Mouse (Mus musculus) kidney, postnatal 36 days (tissue): Measurements from ENCODE around the gene Ctsl.

Source experiments
- DNase-seq, 2 experiments: peaks; one replicate each; pipeline ENCODE4 v3.0.0; 2021 to 2022; ENCODE audit warnings: mixed read lengths in 2 of 2

Ctsl gene

GRCm38 (mm10) chr13:64370173-64370940, at the start of gene Ctsl:
Gene Ctsl (minus strand): TSS chr13:64370890.
- peak; percentile 95 to 98 for DNase-seq

DNA sequence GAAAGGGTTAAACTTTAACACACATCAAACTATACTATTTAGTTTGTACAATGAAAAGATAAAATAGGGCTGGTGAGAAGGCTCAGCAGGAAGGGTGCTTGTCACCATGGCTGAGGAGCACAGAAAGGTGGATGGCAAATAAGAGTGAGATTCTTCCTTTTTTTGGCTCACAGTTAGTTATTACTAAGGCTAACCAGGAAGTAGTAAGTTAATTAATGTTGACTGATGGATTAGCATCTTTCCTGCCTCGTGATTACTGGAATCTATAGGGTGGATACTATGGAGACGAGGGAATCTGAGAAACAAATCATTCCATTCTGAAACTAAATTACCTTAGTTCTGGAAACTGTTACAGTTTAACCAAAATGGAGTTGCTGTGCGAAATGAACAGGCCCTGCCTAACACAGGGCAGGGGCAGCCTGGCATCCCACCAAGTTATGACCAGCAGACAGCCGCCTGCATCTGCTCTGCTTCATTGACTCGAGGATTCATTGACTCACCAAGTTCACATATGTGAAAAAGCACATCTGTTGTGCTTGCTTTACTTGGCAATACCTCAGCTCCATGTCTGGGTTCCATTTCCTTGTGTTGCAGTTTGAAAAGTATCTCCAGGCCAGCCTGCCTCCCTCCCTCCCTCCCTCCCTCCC, 46.4 kb upstream of the Ctsl start:
- DNase-seq, result peak; percentile 70 to 74

DNA sequence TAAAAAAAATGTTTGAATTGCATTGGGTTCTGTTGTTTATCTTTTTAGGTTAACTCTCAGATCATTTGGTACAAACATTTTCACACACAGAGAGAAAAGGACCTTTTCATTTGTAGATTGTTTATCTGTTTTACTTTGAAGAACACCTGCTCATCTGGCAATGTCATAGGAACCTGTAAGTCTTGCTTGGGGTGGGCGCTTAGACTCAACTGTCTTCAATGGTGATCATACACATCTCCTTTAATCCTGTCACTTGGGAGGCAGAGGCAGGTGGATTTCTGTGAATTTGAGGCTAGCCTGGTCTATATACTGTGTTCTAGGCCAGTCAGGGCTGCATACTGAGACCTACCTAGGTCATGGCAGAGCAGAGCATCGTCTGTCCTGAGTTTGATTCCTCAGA, 45.0 kb upstream of the Ctsl start:
- no peak for DNase-seq

GRCm38 (mm10) chr13:64412752-64413257, 42.1 kb upstream of the Ctsl start:
- DNase-seq, result no peak

GRCm38 (mm10) chr13:64411282-64411681, 40.6 kb upstream of the Ctsl start:
- no peak for DNase-seq

DNA sequence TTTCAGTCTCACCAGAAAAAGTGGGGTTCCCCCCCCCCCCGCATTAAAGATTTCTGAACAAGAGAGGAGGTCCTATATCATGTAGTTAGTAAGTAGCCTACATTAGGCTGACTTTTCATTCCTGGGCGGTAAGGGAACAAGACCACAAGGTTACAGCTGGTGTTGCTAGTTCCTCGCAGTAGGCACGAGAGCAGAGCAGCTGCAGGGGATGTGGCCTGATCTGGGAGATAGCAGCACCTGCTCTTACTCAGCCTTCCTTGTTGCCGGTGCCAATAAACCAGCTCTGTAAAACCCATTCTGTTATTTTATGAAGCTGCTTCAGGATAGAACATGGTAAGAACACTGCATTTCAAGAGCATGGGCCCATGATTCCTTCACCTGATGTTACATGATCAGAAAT, 39.9 kb upstream of the Ctsl start:
- DNase-seq, result no peak

DNA sequence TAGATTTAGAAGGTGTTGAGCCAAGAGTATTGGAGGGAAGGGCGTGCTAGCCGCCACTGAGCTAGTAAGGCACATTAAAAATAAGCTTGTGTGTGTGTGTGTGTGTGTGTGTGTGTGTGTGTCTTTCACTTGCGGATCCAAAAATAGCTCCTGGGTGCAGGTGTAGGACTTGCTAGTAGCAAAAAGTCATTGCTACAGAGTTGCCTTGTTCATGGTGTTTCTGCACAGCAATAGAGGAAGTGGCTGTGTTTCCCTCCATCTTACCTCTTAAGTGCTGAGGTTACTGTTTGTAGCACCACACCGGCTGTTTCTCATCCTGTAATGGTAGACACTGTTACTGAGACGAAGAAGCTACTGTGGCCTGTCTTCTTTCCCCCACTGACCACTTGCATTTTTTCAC, 37.3 kb upstream of the Ctsl start:
- no peak for DNase-seq

DNA sequence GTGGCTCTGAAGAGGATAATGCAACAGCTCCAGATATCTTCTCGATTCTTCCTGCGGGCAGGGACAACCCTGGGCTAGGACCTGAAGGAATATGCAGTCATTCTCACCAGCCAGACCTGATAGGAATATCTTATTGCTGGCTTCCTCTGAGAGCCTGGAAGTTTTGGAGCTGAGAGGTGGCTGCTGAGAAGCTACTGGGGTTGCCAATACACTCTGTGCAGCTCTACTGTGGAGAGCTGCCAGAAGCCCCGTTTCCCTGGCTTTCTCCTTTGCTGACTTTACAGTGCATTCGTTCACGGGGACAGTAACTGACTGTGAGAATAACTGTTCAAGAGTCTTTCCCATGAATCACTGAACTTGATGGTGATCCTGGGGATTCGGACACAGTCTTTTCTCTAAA, 34.9 kb upstream of the Ctsl start:
- DNase-seq, result peak in 1 of 2 experiments; percentile 27

DNA sequence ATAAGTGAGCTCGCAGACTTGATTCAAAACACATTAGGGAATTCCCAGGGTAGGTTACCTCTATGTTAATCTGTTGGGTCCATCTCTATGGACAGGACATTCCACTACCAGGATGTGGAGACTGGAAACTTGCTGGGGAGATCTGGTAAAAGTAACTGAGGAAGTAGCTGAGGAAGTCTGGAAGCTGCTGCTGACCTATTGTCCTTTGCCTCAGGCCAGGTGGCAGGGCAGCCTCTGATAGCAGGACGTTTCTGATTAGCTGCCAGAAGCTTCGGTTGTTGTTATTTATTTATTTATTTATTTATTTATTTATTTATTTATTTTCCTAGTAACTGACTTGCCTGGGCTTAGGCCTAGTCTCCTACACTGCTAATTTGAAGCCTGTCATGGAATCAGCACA, 32.8 kb upstream of the Ctsl start:
- no peak for DNase-seq

- DNase-seq, result no peak
Measured at GRCm38 (mm10) chr13:64402951-64403460, 32.3 kb upstream of the Ctsl start.

- no peak for DNase-seq
Measured at GRCm38 (mm10) chr13:64402504-64402949, 31.8 kb upstream of the Ctsl start.

GRCm38 (mm10) chr13:64402006-64402405, 31.3 kb upstream of the Ctsl start:
- peak; percentile 22 to 40 for DNase-seq

DNA sequence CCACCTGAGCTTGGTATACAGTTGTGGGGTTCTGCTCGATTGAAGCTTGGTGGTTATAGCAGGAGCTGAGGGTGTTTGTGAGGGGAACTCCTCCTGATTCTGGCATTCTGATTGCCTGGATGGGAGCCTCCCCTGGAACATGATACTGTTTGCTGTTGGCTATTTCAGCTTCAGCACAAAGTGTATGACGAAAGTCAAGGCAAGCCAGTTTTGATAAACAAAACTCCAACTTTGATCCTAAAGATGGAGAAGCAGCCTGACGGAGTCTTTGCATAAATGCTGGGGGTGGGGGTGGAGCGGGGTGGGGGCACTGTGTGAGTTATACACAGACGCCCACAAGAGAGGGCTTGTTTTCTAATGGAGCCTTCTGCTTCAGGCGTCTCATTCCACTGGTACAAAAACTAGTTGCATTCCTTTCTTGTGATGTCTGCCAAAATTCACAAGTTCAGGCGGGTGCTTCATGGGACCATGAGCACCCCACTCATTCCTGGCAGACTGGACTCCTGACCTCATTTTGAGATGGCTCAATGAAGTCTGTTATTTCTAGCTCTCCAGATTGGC, 30.2 kb upstream of the Ctsl start:
- peak; percentile 68 to 89 for DNase-seq

GRCm38 (mm10) chr13:64399906-64400305, 29.2 kb upstream of the Ctsl start:
- no peak for DNase-seq

GRCm38 (mm10) chr13:64398065-64398464, 27.4 kb upstream of the Ctsl start:
- no peak for DNase-seq

GRCm38 (mm10) chr13:64396979-64397378, 26.3 kb upstream of the Ctsl start:
- DNase-seq, result no peak

DNA sequence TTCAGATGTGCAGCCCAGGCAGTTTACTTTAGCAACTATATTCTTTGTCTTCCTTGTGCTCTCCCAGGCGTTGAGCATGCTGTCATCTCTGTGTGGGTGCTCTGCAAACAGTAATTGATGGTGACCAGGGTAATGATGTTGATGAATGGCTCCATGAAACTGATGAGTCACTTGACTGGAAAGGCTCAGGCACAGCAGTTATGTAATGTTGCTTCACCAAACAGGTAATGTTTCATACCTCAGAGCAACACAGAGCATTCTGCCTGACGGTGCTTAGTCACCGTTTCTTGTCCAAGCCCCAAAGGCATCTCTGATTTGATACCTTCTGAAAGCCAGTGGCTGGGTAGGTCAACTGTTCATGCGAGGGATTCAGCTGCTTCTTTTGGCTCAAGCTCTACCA, 17.7 kb upstream of the Ctsl start:
- no peak for DNase-seq

DNA sequence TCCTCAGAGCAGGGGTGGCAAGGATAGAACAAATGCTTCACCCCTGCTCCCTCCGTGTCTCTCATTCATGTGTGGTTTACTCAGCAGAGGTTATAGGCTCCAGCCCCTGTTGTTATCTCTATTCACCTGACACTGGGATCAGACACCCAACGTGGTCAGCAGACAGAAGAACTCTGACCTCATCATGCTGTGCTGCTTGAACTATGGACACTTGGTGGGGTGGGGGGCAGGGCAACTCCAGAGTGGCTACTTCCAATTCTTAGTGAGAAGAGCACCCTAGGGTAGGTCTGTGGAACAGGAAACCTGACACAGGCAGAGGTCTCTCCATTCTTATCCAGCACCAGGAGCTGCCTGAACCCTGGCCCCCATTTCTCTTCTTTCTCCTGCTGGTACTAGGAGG, 15.4 kb upstream of the Ctsl start:
- peak; percentile 68 to 80 for DNase-seq

DNA sequence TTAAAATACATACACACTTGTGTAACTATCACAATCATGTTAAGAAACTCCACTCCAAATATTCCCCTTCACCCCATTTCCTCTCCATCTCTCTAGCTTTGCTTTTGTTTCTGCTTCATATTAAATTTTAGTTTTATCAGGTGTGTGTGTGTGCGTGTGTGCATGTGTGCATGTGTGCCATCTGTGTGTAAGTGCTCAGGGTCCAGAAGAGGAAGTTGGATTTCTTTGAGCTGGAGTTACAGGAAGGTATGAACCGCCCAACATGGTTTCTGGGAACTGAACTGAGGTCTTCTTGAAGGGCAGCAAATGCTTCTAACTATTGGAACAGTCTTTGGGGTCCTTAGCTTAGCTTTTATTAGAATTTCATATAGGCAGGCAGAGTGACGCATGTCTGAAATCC, 14.2 kb upstream of the Ctsl start:
- DNase-seq, result no peak

DNA sequence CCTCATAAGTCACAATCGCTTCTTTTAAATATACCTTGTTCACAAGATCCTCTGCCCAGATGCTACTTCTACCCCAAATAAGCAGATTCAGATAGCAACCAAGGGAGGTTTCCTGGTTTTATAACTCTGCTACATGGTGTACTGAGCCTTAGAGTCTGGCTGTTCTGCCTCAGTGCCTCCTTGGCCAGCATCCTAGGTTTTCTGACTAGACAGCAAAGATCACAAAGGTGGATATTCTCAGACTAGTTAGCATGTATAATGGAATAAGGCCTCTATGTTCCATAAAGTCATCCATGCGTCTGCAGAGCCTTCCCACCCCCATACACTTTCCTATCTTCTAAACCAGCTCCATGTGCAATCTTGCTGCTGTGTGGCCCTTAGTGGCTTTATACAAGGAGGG, 9.6 kb upstream of the Ctsl start:
- DNase-seq, result peak; percentile 80 to 85

DNA sequence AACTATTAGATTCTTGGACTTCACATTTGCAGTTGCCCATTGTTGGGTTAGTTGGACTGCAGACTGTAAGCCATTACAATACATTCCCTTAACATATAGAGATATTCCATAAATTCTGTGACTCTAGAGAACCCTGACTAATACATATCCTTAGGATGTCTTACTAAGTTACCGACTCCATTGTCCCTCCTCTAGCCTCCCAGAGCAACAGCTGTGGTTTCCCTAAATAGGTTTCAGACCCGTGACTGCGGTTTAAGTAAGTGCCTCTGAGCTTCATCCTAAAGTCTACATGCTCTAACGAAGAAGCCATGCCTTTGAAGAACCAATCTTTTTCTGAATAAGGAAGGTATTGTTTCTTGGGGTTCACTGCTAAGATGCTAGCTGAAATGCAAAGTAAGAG, 7.9 kb upstream of the Ctsl start:
- no peak for DNase-seq

DNA sequence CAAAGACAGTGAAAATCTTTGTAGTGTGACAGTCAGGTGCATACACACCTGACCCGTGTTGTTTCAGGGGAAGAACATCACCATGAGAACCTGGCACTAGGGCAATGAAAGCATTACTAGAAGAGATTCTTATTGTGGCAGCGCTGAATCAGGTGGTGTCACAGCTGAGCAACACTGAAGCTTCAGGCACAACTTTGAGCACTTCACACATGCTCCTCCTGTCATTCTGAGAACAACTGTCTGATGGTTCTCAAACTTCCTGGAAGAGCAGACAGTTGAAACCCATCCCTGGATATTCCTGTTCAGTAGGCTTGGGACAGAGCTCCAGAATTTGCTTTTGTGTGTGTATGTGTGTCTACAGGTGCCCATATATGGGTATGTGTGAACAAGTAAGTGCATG, 5.8 kb upstream of the Ctsl start:
- no peak for DNase-seq

GRCm38 (mm10) chr13:64375160-64375559, 4.5 kb upstream of the Ctsl start:
- no peak for DNase-seq

GRCm38 (mm10) chr13:64373695-64374094, 3.0 kb upstream of the Ctsl start:
- DNase-seq, result peak; percentile 49 to 56
